Mouse (Mus musculus) liver, embryonic 15.5 days (tissue): Measurements from ENCODE around the gene Muc1. TPM values are rescaled to one million over a fixed set of nuclear protein-coding genes. Genes with fewer than 3 reads are reported as not detected.
"Not testable (repeated sequence)": the region's sequence is repeated elsewhere in the genome, so short reads cannot be mapped to it uniquely, and the experiment has no call there.

ENCODE experiments used
- ATAC-seq: fragments of 200-750 bp; cut with Nextera tagmentation; 2 replicates; pipeline ENCODE4 v1.8.0; 2017; ENCODE audit warnings: moderate number of reproducible peaks, mild to moderate bottlenecking, moderate library complexity; ENCODE audit not compliant: insufficient read depth
- H3K27ac ChIP-seq: fragments of 300-500 bp; sonication (generic); replicated peaks from 2 replicates; pipeline ENCODE4 v1.5.1; 2015; ENCODE audit warnings: mild to moderate bottlenecking, inconsistent platforms
- H3K27me3 ChIP-seq: fragments of 300-500 bp; sonication (generic); 2 replicates; pipeline ENCODE4 v1.6.1; 2015; ENCODE audit warnings: mild to moderate bottlenecking, inconsistent platforms
- H3K36me3 ChIP-seq: fragments of 300-500 bp; sonication (generic); replicated peaks from 2 replicates; pipeline ENCODE4 v1.6.1; 2015; ENCODE audit warnings: moderate library complexity, mild to moderate bottlenecking, inconsistent platforms
- H3K4me1 ChIP-seq: fragments of 300-500 bp; sonication (generic); replicated peaks from 2 replicates; pipeline ENCODE4 v1.6.1; 2015; ENCODE audit warnings: inconsistent platforms
- H3K4me2 ChIP-seq: fragments of 300-500 bp; sonication (generic); 2 replicates; pipeline ENCODE4 v1.6.1; 2015; ENCODE audit warnings: moderate library complexity, mild to moderate bottlenecking, inconsistent platforms
- H3K4me3 ChIP-seq: fragments of 300-500 bp; sonication (generic); replicated peaks from 2 replicates; pipeline ENCODE4 v1.5.1; 2015; ENCODE audit warnings: mild to moderate bottlenecking, inconsistent platforms
- H3K9ac ChIP-seq: fragments of 300-500 bp; sonication (generic); 2 replicates; pipeline ENCODE4 v1.6.1; 2015; ENCODE audit warnings: moderate library complexity, mild to moderate bottlenecking, inconsistent platforms
- H3K9me3 ChIP-seq: fragments of 300-500 bp; sonication (generic); replicated peaks from 2 replicates; pipeline ENCODE4 v1.6.1; 2016; ENCODE audit warnings: inconsistent platforms
- WGBS: fragments of 180-500 bp; shearing (Covaris S2); methylation state at CpG from one replicate; pipeline ENCODE4 v1.1.7; 2015; ENCODE audit warnings: mixed read lengths; ENCODE audit not compliant: insufficient replicate concordance; 5-methylcytosine and 5-hydroxymethylcytosine counted together
- polyA plus RNA-seq: library from polyadenylated mRNA; unstranded; fragments of >200 nt; fragmentation: Nextera tagmentation; extraction: Ambion mirVana; gene quantifications from 2 replicates; pipeline ENCODE4 v1.2.1, GENCODE M21; 2015

Gene Muc1
- polyA plus RNA-seq, 1 experiment from 2014 or later, result not detected

DNA sequence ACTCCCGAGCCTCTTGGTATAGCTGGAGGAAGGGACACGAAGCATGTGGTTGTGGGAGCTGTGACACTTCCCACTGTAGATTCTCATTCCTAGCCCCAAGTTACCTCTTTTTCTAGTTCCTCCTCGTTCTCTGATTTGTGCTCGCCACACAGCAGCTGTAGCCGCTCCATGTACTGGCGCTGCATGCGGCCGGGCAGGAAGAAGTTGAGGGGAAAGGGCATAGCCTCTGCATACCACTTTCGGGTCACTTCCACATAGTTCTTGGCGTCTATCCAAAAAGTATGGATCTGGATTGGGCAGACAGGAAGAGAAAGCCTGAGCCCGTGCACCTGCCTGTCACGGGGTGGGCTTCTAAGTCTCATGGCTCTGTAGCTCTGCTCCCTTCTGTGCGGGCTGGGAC is 18.7 kb upstream of the Muc1 start:
- no peak for ATAC-seq
- WGBS, result 74% methylated on average over 13 of the region's 13 CpGs
- no peak overlapping the region for H3K27ac ChIP-seq

DNA sequence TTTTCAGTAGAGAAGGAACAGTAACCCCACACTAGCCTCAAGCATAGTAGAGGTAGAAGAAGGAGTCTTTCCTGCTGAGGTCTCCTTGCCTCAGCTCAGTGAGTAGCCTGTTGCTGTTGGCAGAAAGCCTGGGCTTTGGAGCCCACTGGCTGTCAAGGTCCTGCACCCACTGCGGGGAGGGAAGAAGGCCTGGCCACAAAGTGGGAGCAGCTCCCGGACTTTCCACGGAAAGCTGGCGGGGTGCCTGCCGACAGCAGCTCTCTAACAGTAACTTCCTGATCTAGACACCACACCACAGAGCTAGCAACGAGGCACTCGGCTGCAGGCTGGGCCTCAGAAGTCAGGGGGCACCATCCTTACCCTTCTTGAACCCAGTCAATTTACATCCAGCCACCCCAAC is 18.1 kb upstream of the Muc1 start:
- H3K27ac ChIP-seq, result no peak overlapping the region
- H3K4me3 ChIP-seq, result no peak overlapping the region
- H3K9me3 ChIP-seq, result no peaks in the 10 kb centered on the region
- H3K4me1 ChIP-seq, result peaks cover 33% of the 10 kb centered on the region
- 65% methylated on average over 7 of the region's 7 CpGs for WGBS
- peaks cover 52% of the 10 kb centered on the region for H3K36me3 ChIP-seq
- peaks cover 12% of the 10 kb centered on the region for H3K27me3 ChIP-seq
- H3K9ac ChIP-seq, result no peak overlapping the region
- H3K4me2 ChIP-seq, result no peak overlapping the region
- no peak for ATAC-seq

More for the DNA sequence above, 18.7 kb upstream of the Muc1 start:
- peaks cover 28% of the 10 kb centered on the region for H3K4me1 ChIP-seq
- peaks cover 7% of the 10 kb centered on the region; the same call in 1 of the 2 replicates for H3K27me3 ChIP-seq
- peaks cover 58% of the 10 kb centered on the region for H3K36me3 ChIP-seq
- H3K9ac ChIP-seq, result no peak overlapping the region
- no peak overlapping the region for H3K4me3 ChIP-seq
- H3K9me3 ChIP-seq, result no peaks in the 10 kb centered on the region
- H3K4me2 ChIP-seq, result no peak overlapping the region

DNA sequence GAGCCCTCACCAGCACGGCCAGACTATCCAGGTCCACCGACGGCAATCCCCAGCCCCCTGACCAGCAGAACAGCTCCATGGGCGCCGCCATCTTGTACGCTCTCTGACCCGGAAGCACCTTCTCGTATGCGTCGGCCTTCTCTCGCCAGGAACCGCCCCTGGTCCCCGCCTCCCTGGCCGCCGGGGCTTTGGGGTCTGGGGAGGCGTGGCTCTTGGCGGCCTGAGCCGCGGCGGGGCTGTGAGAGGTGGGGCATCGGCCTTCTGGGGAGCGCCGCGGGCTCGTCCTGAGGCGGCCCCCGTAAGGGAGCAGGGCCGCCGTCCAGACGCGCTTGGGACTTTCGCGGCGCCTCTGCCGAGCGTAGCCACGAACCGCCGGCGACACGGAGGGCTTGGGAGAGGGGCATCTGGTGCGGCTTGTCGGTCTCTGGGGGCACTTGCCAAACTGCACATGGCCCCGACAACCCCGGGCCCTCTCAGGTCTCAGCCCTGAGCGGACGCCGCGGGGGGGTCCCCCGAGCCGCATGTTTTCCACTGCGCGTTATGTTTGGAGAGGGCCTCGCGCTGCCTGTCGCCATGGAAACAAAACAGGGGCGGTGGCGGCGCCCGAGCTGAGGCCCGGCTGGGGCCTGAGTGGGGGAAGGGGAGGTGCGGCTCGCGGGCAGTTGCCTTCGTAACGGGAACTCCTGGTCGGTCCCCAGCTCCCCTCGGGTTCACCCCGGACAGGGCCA is 14.9 kb upstream of the Muc1 start:
- Histone ChIP-seq H3K4me1 (peaks cover 37% of the 10 kb centered on the region), H3K9me3 (no peaks in the 10 kb centered on the region), H3K4me2 (peak overlapping the region; percentile 98), H3K27ac (peak overlapping the region; percentile 71), H3K27me3 (peaks cover 26% of the 10 kb centered on the region), H3K4me3 (peak overlapping the region; percentile 88), H3K36me3 (peaks cover 23% of the 10 kb centered on the region), H3K9ac (peak overlapping the region; percentile 73)
- ATAC-seq, result peak; percentile 87
- under 1% methylated on average over 69 of the region's 69 CpGs for whole genome bisulfite sequencing

DNA sequence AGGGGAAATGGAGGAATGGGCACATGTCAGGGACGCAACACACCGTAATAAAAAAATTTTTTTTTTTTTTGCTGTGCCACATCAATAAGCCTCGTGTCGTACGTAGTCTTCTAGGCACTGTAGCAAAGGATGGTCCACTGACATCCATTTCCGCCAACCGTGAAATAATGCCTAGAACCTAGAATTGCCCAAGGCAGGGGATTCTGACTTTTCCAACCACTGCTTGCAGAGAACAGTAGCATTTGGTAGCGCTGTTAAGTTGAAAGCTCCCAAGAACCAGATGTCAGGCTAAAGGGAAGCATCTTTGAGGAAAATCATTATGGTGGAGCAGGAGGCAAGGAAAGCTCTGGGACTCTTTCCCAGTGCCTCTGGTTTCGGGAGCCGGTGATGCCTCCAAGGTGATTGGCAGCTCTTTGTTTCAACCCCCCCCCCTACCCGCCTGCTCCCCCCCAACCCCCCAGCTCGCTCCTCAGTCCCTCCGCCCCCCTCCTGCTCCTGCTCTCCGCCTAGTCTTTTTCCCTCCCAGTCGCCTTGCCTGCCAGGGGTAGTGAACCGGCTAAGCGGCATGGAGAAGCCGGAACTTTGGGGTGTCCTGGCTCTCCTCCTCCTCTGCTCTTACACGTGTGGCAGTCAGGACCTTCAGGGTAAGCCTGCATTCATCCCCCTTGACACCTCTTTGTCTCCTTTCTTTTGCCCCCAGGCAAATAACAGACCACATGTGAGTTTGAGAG is 14.0 kb upstream of the Muc1 start, which contains the start of gene Thbs3:
Gene Thbs3 (plus strand): TSS at position 500 of the 731 bp plus-strand sequence.
- Histone ChIP-seq H3K27ac (peak within 1 kb of the TSS; percentile 71), H3K4me3 (peak within 1 kb of the TSS; percentile 88), H3K4me2 (peak within 1 kb of the TSS; percentile 98), H3K4me1 (peaks cover 37% of the 10 kb centered on the region), H3K9ac (peak within 1 kb of the TSS; percentile 73), H3K36me3 (peaks cover 15% of the 10 kb centered on the region), H3K27me3 (peaks cover 34% of the 10 kb centered on the region), H3K9me3 (no peaks in the 10 kb centered on the region)
- ATAC-seq, result no peak
- 3% methylated on average over 19 of the region's 19 CpGs for WGBS

DNA sequence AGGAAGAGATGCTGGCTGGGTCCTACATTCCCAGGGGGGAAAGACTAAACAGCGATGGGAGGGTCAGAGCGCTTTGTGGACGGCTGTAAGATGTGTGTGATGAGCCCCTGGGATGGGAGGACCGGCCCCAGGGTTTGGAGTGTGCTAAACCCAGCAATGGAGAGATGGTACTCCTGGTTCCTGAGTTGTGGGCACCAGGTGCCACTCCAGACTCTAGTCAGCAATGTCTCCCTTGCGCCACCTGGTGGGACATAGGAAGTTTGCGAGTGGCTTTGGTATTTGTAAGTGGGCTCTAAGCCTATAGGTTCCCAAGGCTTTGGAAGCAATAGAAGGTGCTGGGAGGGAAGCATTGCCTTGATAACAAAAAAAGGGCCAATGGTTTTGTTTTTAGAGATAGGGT is 13.0 kb upstream of the Muc1 start:
- Histone ChIP-seq H3K27ac (no peak overlapping the region), H3K27me3 (peaks cover 40% of the 10 kb centered on the region), H3K36me3 (peaks cover 6% of the 10 kb centered on the region; the same call in 1 of the 2 replicates), H3K4me2 (peak overlapping the region; percentile 98), H3K9ac (no peak overlapping the region), H3K4me3 (peak overlapping the region; percentile 88; the same call in 1 of the 2 replicates), H3K4me1 (peaks cover 37% of the 10 kb centered on the region), H3K9me3 (no peaks in the 10 kb centered on the region)
- ATAC-seq, result peak; percentile 9; the same call in 1 of the 2 replicates
- WGBS, result 1% methylated on average over 6 of the region's 6 CpGs

DNA sequence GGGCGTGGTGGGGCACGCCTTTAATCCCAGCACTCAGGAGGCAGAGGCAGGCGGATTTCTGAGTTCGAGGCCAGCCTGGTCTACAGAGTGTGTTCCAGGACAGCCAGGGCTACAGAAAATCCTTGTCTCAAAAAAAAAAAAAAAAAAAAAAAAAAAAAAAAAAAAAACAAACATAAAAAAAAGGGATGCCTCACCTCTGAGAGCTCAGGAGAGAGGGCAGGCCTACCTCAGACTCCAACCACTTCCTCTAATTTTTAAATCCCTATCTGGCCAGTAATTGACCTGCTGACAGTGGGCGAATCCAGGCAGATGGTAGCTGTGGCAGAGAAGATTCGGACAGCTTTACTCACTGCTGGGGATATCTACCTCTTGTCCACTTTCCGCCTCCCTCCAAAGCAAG is 12.4 kb upstream of the Muc1 start:
- H3K4me2 ChIP-seq, ATAC-seq: not testable (repeated sequence)
- 61% methylated on average over 7 of the region's 7 CpGs for WGBS

DNA sequence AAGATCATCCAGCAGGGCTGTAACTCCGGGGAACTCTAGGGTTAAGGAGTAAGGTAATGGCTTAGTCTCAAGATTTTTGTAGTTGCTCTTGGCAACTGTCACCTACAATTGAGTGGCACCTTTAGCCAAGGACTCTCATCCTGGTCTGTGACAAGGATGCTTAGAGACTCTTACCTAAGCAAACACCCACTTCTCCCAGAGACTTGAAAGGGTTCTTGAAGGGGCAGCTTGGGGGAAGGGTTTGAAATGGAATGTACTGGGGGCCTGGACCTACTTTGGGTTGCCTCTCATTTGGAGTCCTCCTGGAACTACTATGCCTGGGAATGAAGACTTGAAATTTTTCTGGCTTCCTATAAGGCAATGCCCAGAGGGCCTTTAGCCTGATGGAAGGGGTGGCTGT is 10.6 kb upstream of the Muc1 start:
- Histone ChIP-seq H3K4me1 (peaks cover 24% of the 10 kb centered on the region), H3K27me3 (peaks cover 62% of the 10 kb centered on the region), H3K4me2 (no peak overlapping the region), H3K9me3 (no peaks in the 10 kb centered on the region), H3K4me3 (no peak overlapping the region), H3K9ac (no peak overlapping the region), H3K36me3 (no peaks in the 10 kb centered on the region), H3K27ac (no peak overlapping the region)
- ATAC-seq, result no peak
- 55% methylated on average over 1 of the region's 1 CpGs for WGBS

More for the DNA sequence above, 12.4 kb upstream of the Muc1 start:
- not testable (repeated sequence) for H3K36me3 ChIP-seq, H3K9me3 ChIP-seq, H3K4me3 ChIP-seq, H3K27ac ChIP-seq, H3K9ac ChIP-seq
- Histone ChIP-seq H3K4me1 (peaks cover 37% of the 10 kb centered on the region), H3K27me3 (peaks cover 46% of the 10 kb centered on the region)

DNA sequence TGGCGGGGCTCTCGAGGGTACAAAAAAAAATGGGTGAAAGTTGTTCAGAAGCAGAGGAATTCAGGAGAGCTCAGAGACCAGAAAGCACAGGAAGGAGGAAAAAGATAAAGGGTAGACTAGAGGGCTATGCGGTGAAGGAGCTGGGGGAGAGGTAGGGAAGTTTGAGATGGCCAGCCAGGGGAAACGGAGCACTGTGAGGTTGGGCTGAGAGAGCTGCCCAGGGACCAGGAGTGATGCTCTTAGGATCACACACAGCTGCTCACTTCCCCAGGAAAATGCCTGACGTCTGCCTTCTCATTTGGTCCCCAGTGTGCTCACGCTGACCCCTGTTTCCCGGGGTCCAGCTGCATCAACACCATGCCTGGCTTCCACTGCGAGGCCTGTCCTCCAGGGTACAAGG is 9.3 kb upstream of the Muc1 start:
- Histone ChIP-seq H3K4me2 (no peak overlapping the region), H3K4me1 (peaks cover 16% of the 10 kb centered on the region), H3K9me3 (no peaks in the 10 kb centered on the region), H3K36me3 (no peaks in the 10 kb centered on the region), H3K9ac (no peak overlapping the region), H3K27me3 (peaks cover 75% of the 10 kb centered on the region), H3K27ac (no peak overlapping the region), H3K4me3 (no peak overlapping the region)
- 27% methylated on average over 8 of the region's 8 CpGs for WGBS
- no peak for ATAC-seq

DNA sequence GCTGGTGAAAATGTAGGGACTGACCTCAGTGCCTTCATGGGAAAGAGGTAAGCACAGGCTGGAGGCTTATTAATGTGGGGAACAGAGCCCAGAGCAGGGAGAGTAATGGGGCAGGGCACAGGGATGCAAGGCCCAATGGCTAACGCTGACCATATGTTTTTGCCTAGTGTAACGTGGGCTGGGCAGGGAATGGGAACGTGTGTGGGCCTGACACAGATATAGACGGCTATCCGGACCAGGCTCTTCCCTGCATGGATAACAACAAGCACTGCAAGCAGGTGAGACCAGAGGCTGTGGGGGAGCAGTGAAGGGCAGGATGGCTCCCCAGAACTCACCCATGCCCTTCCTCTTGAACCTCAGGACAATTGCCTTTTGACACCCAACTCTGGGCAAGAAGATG is 7.7 kb upstream of the Muc1 start:
- H3K9ac ChIP-seq, result no peak overlapping the region
- no peaks in the 10 kb centered on the region for H3K36me3 ChIP-seq
- H3K4me2 ChIP-seq, result no peak overlapping the region
- no peaks in the 10 kb centered on the region for H3K9me3 ChIP-seq
- H3K4me3 ChIP-seq, result no peak overlapping the region
- no peak overlapping the region for H3K27ac ChIP-seq
- 62% methylated on average over 5 of the region's 5 CpGs for WGBS
- peaks cover 75% of the 10 kb centered on the region for H3K27me3 ChIP-seq
- no peaks in the 10 kb centered on the region for H3K4me1 ChIP-seq
- ATAC-seq, result no peak

DNA sequence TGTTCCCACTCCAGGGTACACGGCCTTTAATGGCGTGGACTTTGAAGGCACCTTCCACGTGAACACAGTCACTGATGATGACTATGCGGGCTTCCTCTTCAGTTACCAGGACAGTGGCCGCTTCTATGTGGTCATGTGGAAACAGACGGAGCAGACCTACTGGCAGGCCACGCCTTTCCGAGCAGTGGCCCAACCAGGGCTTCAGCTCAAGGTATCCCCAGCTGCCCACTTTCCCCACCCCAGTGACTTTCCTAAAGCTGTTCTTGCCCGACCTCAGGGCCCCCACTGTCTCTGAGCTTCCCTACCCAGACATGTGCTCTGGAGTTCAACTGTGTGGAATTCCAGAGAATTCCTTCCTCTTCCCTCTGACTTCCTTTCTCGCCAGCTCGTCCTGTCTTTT is 4.1 kb upstream of the Muc1 start:
- Histone ChIP-seq H3K9ac (no peak overlapping the region), H3K4me3 (no peak overlapping the region), H3K27me3 (peaks cover 93% of the 10 kb centered on the region), H3K4me1 (peaks cover 25% of the 10 kb centered on the region), H3K9me3 (no peaks in the 10 kb centered on the region), H3K4me2 (no peak overlapping the region), H3K36me3 (no peaks in the 10 kb centered on the region), H3K27ac (no peak overlapping the region)
- no peak for ATAC-seq
- WGBS, result 62% methylated on average over 11 of the region's 11 CpGs

DNA sequence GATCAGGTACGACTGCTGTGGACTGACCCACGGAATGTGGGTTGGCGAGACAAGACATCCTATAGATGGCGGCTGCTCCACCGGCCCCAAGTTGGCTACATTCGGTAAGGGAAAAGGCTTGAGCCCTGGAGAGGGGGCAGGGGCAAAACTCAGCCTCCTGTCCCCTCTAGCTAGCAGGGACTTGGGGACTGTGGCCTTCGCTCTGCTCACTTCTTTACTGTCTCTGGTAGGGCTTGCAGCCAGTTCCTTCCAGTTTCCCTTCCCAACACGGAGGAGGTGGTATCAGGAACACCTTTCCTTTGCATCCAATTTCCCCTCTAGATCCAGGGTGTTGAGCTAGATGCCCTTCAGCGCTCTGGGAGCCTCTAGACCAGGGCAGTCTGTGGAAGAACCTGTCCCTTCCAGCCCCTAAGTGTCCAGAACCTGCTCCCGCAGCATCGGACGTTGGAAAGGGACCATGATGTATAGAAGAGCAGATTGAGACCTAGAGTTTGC is 3.5 kb upstream of the Muc1 start:
- no peaks in the 10 kb centered on the region for H3K36me3 ChIP-seq
- H3K9ac ChIP-seq, result no peak overlapping the region
- peaks cover 25% of the 10 kb centered on the region for H3K4me1 ChIP-seq
- no peak overlapping the region for H3K27ac ChIP-seq
- H3K27me3 ChIP-seq, result peaks cover 94% of the 10 kb centered on the region
- no peak for ATAC-seq
- 56% methylated on average over 12 of the region's 12 CpGs for WGBS
- no peak overlapping the region for H3K4me3 ChIP-seq
- no peaks in the 10 kb centered on the region for H3K9me3 ChIP-seq
- no peak overlapping the region for H3K4me2 ChIP-seq
